Mouse (Mus musculus) olfactory bulb, adult 2 months (tissue): ENCODE results near the gene Adarb1.

Experiments used
- CTCF ChIP-seq: fragments of 200-500 bp; IDR thresholded peaks from 2 replicates; pipeline ENCODE4 v1.5.1; 2012; ENCODE audit warnings: low read depth, mild to moderate bottlenecking, low read length, moderate library complexity; ENCODE audit not compliant: insufficient read depth
- POLR2A ChIP-seq: fragments of 200-500 bp; IDR thresholded peaks from 2 replicates; pipeline ENCODE4 v1.6.1; 2012; ENCODE audit warnings: mild to moderate bottlenecking, low read depth, low read length, moderate library complexity; ENCODE audit not compliant: insufficient read depth

DNA sequence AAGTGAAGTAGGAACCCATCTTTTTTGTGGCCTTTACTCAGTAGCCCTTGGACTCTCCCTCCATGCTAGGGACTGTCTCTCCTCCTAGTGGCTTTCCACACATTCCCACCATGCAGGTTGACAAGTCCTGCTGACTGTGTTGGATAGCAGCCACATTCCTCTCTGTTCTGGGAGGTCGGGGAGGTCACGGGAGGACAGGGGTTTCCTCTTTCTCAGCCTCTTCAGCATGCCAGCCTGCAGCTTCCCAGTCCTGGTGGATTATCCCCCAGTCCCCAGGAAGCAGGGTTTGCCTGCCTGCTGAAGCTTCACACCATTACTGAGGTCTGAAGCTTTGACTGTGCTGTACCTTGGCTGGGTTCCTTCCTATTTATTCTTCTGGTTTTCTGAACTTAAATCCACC lies 29.7 kb upstream of the Adarb1 start:
- TF ChIP-seq CTCF (no peak), POLR2A (no peak)
